Mouse (Mus musculus): ENCODE measurements around the gene Wdr6.
A peak's percentile ranks its signal among the peaks of the same experiment; 100 is the strongest.

- TF ChIP-seq CTCF (IDR thresholded peaks at IDR 0.05 in 2 of 3, conservative IDR thresholded peaks at IDR 0.05 in 1 of 3; ENCODE audit: control insufficient read depth in 1 of 3, insufficient read depth in 1 of 3, low read depth in 2 of 3, low read length in 3 of 3, poor library complexity in 1 of 3, severe bottlenecking in 1 of 3) (no peak), EP300 (IDR thresholded peaks at IDR 0.05; ENCODE audit: low read depth in 1 of 2, low read length in 2 of 2) (peak in 1 of 2 experiments; percentile 36; a peak in 1 of 4 replicates), BHLHE40 (IDR thresholded peaks at IDR 0.05; ENCODE audit: borderline replicate concordance, low read depth, low read length) (no peak; the same call in 1 of the 2 replicates), MAX (IDR thresholded peaks at IDR 0.05; ENCODE audit: low read length) (peak; percentile 74), TAL1 (IDR thresholded peaks at IDR 0.05; ENCODE audit: low read length) (no peak), ZNF384 (IDR thresholded peaks at IDR 0.05; ENCODE audit: low read depth, low read length) (0 out of 2 replicates have a peak, but pooled peaks have one; percentile 44)
Measured at GRCm38 (mm10) chr9:108578545-108579343, at the start of gene Wdr6.
